Mouse (Mus musculus) bone marrow, adult 2 months (tissue): ENCODE measurements around the gene Tmem167b.

ENCODE experiments used
- CTCF ChIP-seq: fragments of 200-500 bp; IDR thresholded peaks from 2 replicates; pipeline ENCODE4 v1.5.1; 2011; ENCODE audit warnings: low read length, control low read depth; ENCODE audit not compliant: control insufficient read depth, insufficient read depth
- POLR2A ChIP-seq: fragments of 200-500 bp; IDR thresholded peaks from 2 replicates; pipeline ENCODE4 v1.6.1; 2011; ENCODE audit warnings: low read depth, mild to moderate bottlenecking, control low read depth, low read length, borderline replicate concordance; ENCODE audit not compliant: control insufficient read depth

DNA sequence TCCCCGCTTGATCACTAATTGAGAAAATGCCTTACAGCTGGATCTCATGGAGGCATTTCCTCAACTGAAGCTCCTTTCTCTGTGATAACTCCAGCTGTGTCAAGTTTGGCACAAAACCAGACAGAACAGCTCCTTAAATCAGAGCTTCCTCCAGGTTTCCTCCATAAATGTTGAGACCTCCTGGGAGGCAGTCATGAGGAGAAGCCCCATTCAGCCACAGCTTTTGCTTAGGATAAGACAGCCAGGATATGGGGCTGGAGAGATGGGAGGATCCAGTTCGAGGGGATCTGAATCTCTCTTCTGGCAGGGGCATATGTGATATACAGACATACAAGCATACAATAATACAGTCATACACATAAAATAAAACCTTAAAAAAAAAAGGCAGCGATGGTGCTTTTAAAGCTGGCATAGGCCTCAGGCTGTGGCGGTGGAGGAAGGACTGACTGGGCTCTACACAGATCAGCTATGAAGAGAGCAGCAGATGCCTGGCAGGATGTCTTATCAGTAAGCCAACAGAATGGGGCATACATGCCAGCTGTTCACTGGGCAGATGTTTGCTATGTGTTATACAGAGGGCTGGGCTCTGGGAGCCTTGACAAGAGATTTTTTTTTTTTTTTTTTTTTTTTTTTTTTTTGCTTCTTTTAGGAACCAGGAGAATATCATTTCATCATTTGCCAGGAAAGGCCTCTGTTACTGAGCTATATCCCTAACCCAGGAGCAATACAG, 53.4 kb downstream of the Tmem167b start:
- no peak for TF ChIP-seq POLR2A
- no peak for TF ChIP-seq CTCF
